Mouse (Mus musculus): ENCODE data around the gene Mfng. TPM values are rescaled to one million over a fixed set of nuclear protein-coding genes. Genes with fewer than 3 reads are reported as not detected.

Gene Mfng
- polyA plus RNA-seq, 1 experiment from 2014 or later = 20.1 TPM

GRCm38 (mm10) chr15:78755966-78756725, 17.1 kb downstream of the Mfng start:
- Histone ChIP-seq H3K4me2 (ENCODE audit: low read length) (no peak overlapping the region), H3K4me3 (ENCODE audit: low read length) (no peak overlapping the region), H3K9me3 (ENCODE audit: control insufficient read depth, low read length) (no peaks in the 10 kb centered on the region), H3K36me3 (ENCODE audit: control insufficient read depth, insufficient read depth, low read length) (no peaks in the 10 kb centered on the region), H3K27me3 (replicated peaks; ENCODE audit: control insufficient read depth, insufficient read depth, low read length) (no peaks in the 10 kb centered on the region), H3K4me1 (ENCODE audit: control insufficient read depth, insufficient read depth, low read depth, low read length) (peaks cover 1% of the 10 kb centered on the region; the same call in 1 of the 2 replicates), H3K9ac (ENCODE audit: low read depth, low read length) (no peak overlapping the region), H3K27ac (ENCODE audit: low read depth, low read length) (no peak overlapping the region)
- no peak for ATAC-seq
- WGBS = 66% methylated on average over 12 of the region's 12 CpGs

- peaks cover 10% of the 10 kb centered on the region for H3K4me1 ChIP-seq (ENCODE audit: control insufficient read depth, insufficient read depth, low read depth, low read length)
- no peak overlapping the region for H3K27ac ChIP-seq (ENCODE audit: low read depth, low read length)
- H3K9me3 ChIP-seq (ENCODE audit: control insufficient read depth, low read length) = no peaks in the 10 kb centered on the region
- no peaks in the 10 kb centered on the region for H3K27me3 ChIP-seq (replicated peaks; ENCODE audit: control insufficient read depth, insufficient read depth, low read length)
- no peaks in the 10 kb centered on the region for H3K36me3 ChIP-seq (ENCODE audit: control insufficient read depth, insufficient read depth, low read length)
- WGBS = 85% methylated on average over 3 of the region's 3 CpGs
- no peak for ATAC-seq
- no peak overlapping the region for H3K9ac ChIP-seq (ENCODE audit: low read depth, low read length)
- no peak overlapping the region for H3K4me3 ChIP-seq (ENCODE audit: low read length)
- no peak overlapping the region for H3K4me2 ChIP-seq (ENCODE audit: low read length)
Observed at GRCm38 (mm10) chr15:78755226-78755625, 18.0 kb downstream of the Mfng start.

GRCm38 (mm10) chr15:78754144-78754543, 19.1 kb downstream of the Mfng start:
- WGBS = 60% methylated on average over 5 of the region's 5 CpGs
- Histone ChIP-seq H3K9me3 (ENCODE audit: control insufficient read depth, low read length) (no peaks in the 10 kb centered on the region), H3K4me3 (ENCODE audit: low read length) (no peak overlapping the region), H3K36me3 (ENCODE audit: control insufficient read depth, insufficient read depth, low read length) (no peaks in the 10 kb centered on the region), H3K27ac (ENCODE audit: low read depth, low read length) (no peak overlapping the region), H3K4me2 (ENCODE audit: low read length) (no peak overlapping the region), H3K4me1 (ENCODE audit: control insufficient read depth, insufficient read depth, low read depth, low read length) (peaks cover 11% of the 10 kb centered on the region), H3K9ac (ENCODE audit: low read depth, low read length) (no peak overlapping the region), H3K27me3 (replicated peaks; ENCODE audit: control insufficient read depth, insufficient read depth, low read length) (no peaks in the 10 kb centered on the region)
- ATAC-seq = no peak

- Histone ChIP-seq H3K27me3 (replicated peaks; ENCODE audit: control insufficient read depth, insufficient read depth, low read length) (no peaks in the 10 kb centered on the region), H3K27ac (ENCODE audit: low read depth, low read length) (no peak overlapping the region), H3K4me3 (ENCODE audit: low read length) (no peak overlapping the region), H3K4me2 (ENCODE audit: low read length) (no peak overlapping the region), H3K9me3 (ENCODE audit: control insufficient read depth, low read length) (no peaks in the 10 kb centered on the region), H3K9ac (ENCODE audit: low read depth, low read length) (no peak overlapping the region), H3K4me1 (ENCODE audit: control insufficient read depth, insufficient read depth, low read depth, low read length) (peaks cover 11% of the 10 kb centered on the region), H3K36me3 (ENCODE audit: control insufficient read depth, insufficient read depth, low read length) (no peaks in the 10 kb centered on the region)
- ATAC-seq = no peak
Observed at GRCm38 (mm10) chr15:78752991-78753390, 20.3 kb downstream of the Mfng start.

- no peak overlapping the region; the same call in 1 of the 2 replicates for H3K9ac ChIP-seq (ENCODE audit: low read depth, low read length)
- no peak; the same call in 1 of the 2 replicates for ATAC-seq
- H3K27me3 ChIP-seq (replicated peaks; ENCODE audit: control insufficient read depth, insufficient read depth, low read length) = no peaks in the 10 kb centered on the region
- H3K9me3 ChIP-seq (ENCODE audit: control insufficient read depth, low read length) = no peaks in the 10 kb centered on the region
- no peak overlapping the region for H3K27ac ChIP-seq (ENCODE audit: low read depth, low read length)
- H3K36me3 ChIP-seq (ENCODE audit: control insufficient read depth, insufficient read depth, low read length) = no peaks in the 10 kb centered on the region
- no peak overlapping the region for H3K4me2 ChIP-seq (ENCODE audit: low read length)
- 35% methylated on average over 6 of the region's 6 CpGs for WGBS
- peaks cover 11% of the 10 kb centered on the region for H3K4me1 ChIP-seq (ENCODE audit: control insufficient read depth, insufficient read depth, low read depth, low read length)
- no peak overlapping the region for H3K4me3 ChIP-seq (ENCODE audit: low read length)
Observed at GRCm38 (mm10) chr15:78750608-78751350, 22.5 kb downstream of the Mfng start.

GRCm38 (mm10) chr15:78749855-78750254, 23.4 kb downstream of the Mfng start:
- 62% methylated on average over 5 of the region's 5 CpGs for WGBS
- Histone ChIP-seq H3K9ac (ENCODE audit: low read depth, low read length) (no peak overlapping the region), H3K27me3 (replicated peaks; ENCODE audit: control insufficient read depth, insufficient read depth, low read length) (no peaks in the 10 kb centered on the region), H3K27ac (ENCODE audit: low read depth, low read length) (no peak overlapping the region), H3K4me1 (ENCODE audit: control insufficient read depth, insufficient read depth, low read depth, low read length) (peaks cover 11% of the 10 kb centered on the region), H3K4me3 (ENCODE audit: low read length) (no peak overlapping the region), H3K36me3 (ENCODE audit: control insufficient read depth, insufficient read depth, low read length) (no peaks in the 10 kb centered on the region), H3K9me3 (ENCODE audit: control insufficient read depth, low read length) (no peaks in the 10 kb centered on the region), H3K4me2 (ENCODE audit: low read length) (no peak overlapping the region)
- ATAC-seq = peak; percentile 46; the same call in 1 of the 2 replicates

- H3K36me3 ChIP-seq (ENCODE audit: control insufficient read depth, insufficient read depth, low read length) = no peaks in the 10 kb centered on the region
- 2% methylated on average over 5 of the region's 5 CpGs for WGBS
- H3K9ac ChIP-seq (ENCODE audit: low read depth, low read length) = no peak overlapping the region
- H3K27ac ChIP-seq (ENCODE audit: low read depth, low read length) = no peak overlapping the region
- no peak overlapping the region for H3K4me3 ChIP-seq (ENCODE audit: low read length)
- ATAC-seq = peak; percentile 72; the same call in 1 of the 2 replicates
- H3K4me2 ChIP-seq (ENCODE audit: low read length) = no peak overlapping the region
- H3K27me3 ChIP-seq (replicated peaks; ENCODE audit: control insufficient read depth, insufficient read depth, low read length) = no peaks in the 10 kb centered on the region
- H3K4me1 ChIP-seq (ENCODE audit: control insufficient read depth, insufficient read depth, low read depth, low read length) = no peaks in the 10 kb centered on the region
- no peaks in the 10 kb centered on the region for H3K9me3 ChIP-seq (ENCODE audit: control insufficient read depth, low read length)
Observed at GRCm38 (mm10) chr15:78744206-78744605, 29.1 kb downstream of the Mfng start.

- H3K4me1 ChIP-seq (ENCODE audit: control insufficient read depth, insufficient read depth, low read depth, low read length) = no peaks in the 10 kb centered on the region
- H3K27me3 ChIP-seq (replicated peaks; ENCODE audit: control insufficient read depth, insufficient read depth, low read length) = no peaks in the 10 kb centered on the region
- peak; percentile 53; the same call in 1 of the 2 replicates for ATAC-seq
- H3K36me3 ChIP-seq (ENCODE audit: control insufficient read depth, insufficient read depth, low read length) = no peaks in the 10 kb centered on the region
- no peak overlapping the region for H3K4me2 ChIP-seq (ENCODE audit: low read length)
- whole genome bisulfite sequencing = 82% methylated on average over 8 of the region's 10 CpGs
- no peak overlapping the region for H3K27ac ChIP-seq (ENCODE audit: low read depth, low read length)
- no peak overlapping the region for H3K4me3 ChIP-seq (ENCODE audit: low read length)
- no peak overlapping the region for H3K9ac ChIP-seq (ENCODE audit: low read depth, low read length)
- H3K9me3 ChIP-seq (ENCODE audit: control insufficient read depth, low read length) = no peaks in the 10 kb centered on the region
Observed at GRCm38 (mm10) chr15:78742831-78743230, 30.4 kb downstream of the Mfng start.

GRCm38 (mm10) chr15:78740662-78741061, 32.6 kb downstream of the Mfng start:
- H3K9ac ChIP-seq (ENCODE audit: low read depth, low read length) = no peak overlapping the region
- 75% methylated on average over 12 of the region's 12 CpGs for WGBS
- no peaks in the 10 kb centered on the region for H3K27me3 ChIP-seq (replicated peaks; ENCODE audit: control insufficient read depth, insufficient read depth, low read length)
- no peak overlapping the region for H3K4me2 ChIP-seq (ENCODE audit: low read length)
- H3K27ac ChIP-seq (ENCODE audit: low read depth, low read length) = no peak overlapping the region
- peaks cover 16% of the 10 kb centered on the region for H3K4me1 ChIP-seq (ENCODE audit: control insufficient read depth, insufficient read depth, low read depth, low read length)
- no peak overlapping the region for H3K4me3 ChIP-seq (ENCODE audit: low read length)
- H3K9me3 ChIP-seq (ENCODE audit: control insufficient read depth, low read length) = no peaks in the 10 kb centered on the region
- ATAC-seq = no peak
- H3K36me3 ChIP-seq (ENCODE audit: control insufficient read depth, insufficient read depth, low read length) = no peaks in the 10 kb centered on the region

Data from hindbrain, embryonic 16.5 days (tissue).